Mouse (Mus musculus): ENCODE data around the gene Trmt11.

GRCm38 (mm10) chr10:30527122-30527521 lies 73.4 kb downstream of the Trmt11 start:
- TF ChIP-seq CTCF (IDR thresholded peaks at IDR 0.05; ENCODE audit: low read depth) (no peak), EP300 (IDR thresholded peaks at IDR 0.05; ENCODE audit: low read depth) (no peak)
